Mouse (Mus musculus) layer of hippocampus, adult 11-12 months (tissue): ENCODE measurements at regions not wholly inside any gene's neighbourhood (a gene's known extent, or its start where the extent isn't known, plus 50 kb on each side); places are given as distances from the start of the nearest gene placed in this dataset.
A peak's percentile ranks its signal among the peaks of the same experiment; 100 is the strongest.
"Not testable (repeated sequence)": the region's sequence is repeated elsewhere in the genome, so short reads cannot be mapped to it uniquely, and the experiment has no call there.

Experiments used
- DNase-seq: peaks from one replicate; pipeline ENCODE4 v3.0.0; 2022; ENCODE audit warnings: low spot score

DNA sequence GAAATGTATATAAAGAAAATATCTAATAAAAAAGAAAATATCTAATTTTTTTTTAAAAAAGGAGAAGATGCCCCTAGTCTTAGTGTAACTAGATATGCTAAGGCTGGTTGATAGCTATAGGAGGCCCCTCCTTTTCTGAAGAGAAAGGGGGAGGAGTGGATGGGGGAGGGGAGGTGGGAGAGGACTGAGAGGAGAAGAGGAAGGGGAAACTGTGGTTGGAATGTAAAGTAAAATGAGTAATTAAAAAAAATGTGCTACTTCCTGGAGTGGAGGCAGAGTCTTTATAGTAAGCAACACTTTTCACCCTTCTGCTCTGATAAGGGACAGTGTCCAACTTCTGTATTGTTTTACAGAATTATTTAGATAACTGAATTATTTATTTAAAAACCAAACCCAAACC lies 513.6 kb upstream of the Fam160b2 start:
- no peak for DNase-seq

DNA sequence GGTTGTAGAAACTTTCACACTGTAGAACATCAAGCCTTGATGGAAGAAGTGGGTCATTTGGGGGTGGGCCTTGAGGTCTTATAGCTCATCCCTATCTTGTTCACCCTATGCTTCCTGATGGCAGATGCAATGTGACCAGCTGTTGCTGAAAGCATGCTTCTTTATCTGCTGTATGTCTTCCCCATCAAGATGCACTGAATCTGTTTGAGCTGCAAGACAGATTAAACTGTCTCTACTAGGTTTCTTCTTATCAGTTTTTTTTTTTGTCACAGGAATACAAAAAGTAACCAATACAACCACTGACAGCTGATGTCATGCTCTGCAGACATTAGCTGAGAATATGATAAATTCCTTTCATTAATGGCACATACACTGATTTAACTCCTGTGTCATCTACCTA lies 505.0 kb upstream of the Fam160b2 start:
- no peak for DNase-seq

GRCm38 (mm10) chr14:71103955-71104354 lies 504.3 kb upstream of the Fam160b2 start:
- no peak for DNase-seq

DNA sequence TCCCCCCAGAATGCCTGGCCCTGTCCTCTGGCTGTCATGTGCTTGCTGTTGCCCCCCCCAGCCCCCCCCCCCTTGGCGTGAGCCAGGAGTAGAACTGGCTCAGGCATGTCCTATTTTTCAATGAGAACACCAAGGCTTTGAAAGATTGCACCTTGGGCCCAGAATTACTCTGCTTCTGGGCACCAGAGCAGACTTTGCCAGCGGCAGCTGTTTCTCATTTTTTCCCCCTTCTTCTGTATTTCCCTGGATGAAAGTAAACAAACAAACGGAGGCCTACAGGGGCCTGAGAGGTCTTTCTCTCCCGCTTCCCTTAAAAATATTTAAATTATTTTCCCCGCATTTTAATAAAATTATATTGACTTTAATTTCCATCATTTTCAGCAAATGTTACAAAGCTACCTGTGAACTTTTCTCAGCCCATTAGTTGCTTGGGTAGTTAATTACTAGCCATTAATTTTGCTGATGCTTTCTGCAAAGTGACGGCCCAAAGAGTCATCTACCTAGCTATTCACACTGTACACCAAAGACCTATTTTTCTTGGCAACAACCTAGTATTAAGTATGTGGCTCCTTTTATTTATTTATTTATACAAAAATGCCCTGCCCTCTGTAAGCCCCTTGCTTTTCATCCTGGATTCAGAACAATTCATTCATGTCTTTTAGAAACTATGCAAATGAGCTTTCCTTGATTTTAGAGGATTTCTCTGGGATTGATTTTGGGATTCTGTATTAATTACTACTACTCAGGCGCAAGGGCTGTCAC lies 496.2 kb upstream of the Fam160b2 start:
- DNase-seq, result no peak

DNA sequence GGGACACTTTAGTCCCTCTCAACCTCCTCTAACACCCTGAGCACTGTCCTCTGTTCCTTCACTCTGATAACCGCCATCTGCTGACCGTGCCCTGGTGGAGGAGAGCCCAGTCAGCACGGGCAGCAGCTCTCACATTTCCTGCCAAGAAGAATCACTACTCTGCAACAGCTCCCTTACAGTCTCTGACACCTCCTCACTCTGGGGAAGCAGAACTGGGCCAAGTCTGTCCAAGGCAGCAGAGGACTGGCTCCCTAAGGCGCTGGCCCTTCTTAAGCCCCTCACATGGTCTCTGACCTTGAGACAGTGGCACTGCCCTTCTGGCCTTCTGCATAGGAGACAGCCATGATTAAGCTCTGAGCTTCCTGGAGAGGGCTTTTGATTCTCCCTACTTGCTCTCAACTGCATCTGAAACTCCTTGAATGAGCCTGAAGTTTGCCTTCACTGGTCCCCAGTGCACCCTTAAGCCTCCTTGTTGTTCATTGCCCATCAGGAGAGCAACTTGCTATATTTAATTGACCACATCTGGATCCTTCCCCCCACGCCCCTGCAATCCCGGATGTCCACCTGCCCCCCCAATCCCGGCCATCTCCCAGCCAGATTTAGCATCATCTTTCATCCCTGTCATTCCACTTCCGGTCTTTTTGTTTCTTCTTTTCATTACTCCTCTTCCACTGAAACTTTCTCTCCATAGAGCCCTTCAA lies 493.1 kb upstream of the Fam160b2 start:
- no peak for DNase-seq

GRCm38 (mm10) chr14:71085721-71086120 lies 486.1 kb upstream of the Fam160b2 start:
- DNase-seq, result no peak

- DNase-seq, result no peak
These were observed 482.7 kb upstream of the Fam160b2 start for GRCm38 (mm10) chr14:71082327-71082726.

GRCm38 (mm10) chr14:71075671-71076070 lies 476.0 kb upstream of the Fam160b2 start:
- no peak for DNase-seq

- no peak for DNase-seq
These were observed 474.4 kb upstream of the Fam160b2 start for GRCm38 (mm10) chr14:71074019-71074418.

- no peak for DNase-seq
These were observed 466.0 kb upstream of the Fam160b2 start for GRCm38 (mm10) chr14:71065669-71066068.

GRCm38 (mm10) chr14:71056601-71057000 lies 457.0 kb upstream of the Fam160b2 start:
- DNase-seq, result no peak

DNA sequence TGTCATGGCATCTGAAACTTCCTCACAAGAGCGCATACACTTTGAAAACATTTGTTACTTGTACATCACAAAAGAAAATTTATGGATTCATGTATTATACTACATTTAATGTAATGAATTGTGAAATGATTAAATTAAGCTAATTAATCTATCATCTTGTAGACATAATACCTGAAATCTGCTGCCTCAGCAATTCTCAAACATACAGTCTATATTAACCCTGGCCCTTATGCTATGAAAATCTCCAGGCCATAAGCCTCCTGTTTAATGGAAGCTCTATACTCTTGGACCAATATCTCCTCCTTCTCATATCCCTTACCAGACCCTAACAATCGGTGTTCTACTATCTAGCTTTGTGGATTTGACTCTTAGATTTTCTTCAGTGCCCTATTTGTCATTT lies 455.8 kb upstream of the Fam160b2 start:
- no peak for DNase-seq

DNA sequence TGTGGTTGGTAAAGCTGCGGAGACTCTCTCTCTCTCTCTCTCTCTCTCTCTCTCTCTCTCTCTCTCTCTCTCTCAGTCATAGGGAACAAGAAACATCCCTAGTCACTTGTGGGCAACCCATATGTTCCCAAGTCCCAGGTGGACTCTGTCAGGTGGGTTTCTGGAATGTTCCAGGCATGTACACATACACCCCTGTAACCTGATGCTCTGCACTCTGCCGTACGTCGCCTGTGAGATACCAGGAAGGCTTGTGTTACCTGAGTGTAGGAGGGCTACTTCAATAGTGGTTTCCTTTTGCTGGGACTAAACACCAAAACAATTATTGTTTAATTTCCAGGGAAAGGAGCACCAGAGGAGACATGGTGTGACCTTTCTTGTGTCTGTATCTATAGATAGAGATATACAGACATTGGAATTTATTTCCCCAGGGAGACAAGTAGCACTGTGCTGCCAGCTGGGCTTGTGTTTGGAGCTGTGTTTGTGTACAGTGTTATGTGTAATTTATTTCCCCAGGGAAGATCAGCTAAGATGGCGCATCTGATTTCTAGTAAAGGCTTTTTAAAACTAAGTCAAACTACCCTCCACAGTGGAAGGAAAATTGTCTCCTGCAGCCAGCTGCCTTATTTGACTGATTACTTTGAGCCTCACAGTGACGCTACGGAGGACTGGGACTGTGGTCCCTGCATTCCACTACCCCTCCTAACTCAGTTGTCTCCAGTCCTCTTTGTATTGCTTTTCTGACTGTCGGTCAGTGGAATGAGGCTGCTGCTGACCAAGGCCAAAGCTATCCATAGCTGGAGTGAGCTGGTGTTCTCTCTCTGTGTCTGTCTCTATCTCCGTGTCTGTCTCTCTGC lies 454.4 kb upstream of the Fam160b2 start:
- DNase-seq, result no peak

DNA sequence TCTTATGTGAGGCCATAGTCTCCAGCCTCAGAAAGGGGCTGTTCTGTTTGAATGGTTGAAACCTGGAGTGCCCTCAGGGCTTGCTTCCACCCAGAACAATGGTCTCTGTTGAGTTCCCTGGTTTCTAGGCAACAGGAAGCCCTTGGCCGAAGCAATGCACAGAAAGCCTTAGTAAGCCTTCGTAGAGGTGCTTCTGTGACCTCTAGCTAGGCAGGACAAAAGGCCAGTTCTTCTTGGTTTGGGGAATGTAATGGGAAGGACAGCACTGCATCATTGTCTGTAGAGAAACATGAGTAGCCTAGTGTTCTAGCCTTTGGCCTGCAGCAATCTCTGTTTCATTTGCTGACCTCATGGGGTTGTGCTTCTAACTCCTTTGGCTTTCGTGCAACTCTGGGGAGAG lies 447.5 kb upstream of the Fam160b2 start:
- peak; percentile 55 for DNase-seq

GRCm38 (mm10) chr14:71043879-71044770 lies 444.5 kb upstream of the Fam160b2 start:
- DNase-seq, result not testable (repeated sequence)

- DNase-seq, result no peak
These were observed 437.0 kb upstream of the Fam160b2 start for GRCm38 (mm10) chr14:71036620-71037019.

DNA sequence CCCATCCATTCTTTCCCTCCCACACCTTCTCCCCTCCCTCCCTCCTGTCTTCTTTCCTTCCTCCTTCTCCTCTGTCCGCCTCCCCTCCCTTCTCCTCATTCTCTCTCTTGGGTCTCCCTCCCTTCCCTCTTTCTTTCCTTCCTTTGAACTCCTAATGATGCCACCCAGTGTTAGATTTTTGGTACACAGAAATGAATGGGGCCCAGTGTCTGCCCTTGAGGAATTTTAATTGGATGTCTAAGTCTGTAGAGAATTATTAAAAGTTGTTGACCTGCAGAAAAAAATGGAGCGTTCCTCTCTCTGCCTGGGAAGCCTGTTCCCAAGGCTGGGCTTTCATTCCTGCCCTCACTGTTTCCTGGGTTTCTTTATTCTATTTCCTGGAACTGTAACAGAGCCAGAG lies 434.0 kb upstream of the Fam160b2 start:
- DNase-seq, result no peak

DNA sequence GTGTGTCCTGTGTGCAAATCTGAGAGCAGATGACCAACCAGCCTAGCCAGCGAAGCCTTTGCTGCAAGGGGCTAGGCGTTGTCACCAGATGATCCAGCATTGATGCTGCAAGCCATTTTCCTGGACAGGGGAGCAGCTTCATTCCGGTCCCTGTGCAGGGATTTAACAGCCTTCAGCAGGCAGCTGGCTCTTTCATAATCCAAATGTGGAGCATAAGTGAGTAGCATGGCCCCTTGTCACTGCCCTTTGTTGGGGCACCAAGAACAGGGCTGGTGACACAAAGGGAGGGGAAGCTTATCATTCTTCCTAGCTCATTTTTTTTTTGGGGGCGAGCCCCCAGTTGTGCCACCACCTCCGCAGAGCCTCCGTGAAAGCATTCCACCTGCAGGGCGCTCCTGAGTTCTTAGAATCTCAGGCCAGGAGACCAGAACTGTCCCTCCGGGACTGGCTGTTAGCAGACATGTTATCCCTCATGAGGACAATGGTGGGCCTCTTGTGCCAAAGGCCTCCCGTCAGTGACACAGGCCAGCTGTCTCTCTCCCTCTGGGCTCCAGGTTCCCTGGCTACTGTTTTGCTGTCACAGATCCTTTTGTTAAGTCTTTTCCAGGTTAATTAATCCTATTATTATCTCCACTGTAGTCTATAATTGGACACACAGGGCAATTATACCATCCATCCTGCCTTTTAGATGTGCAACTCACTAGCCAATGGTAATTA lies 430.7 kb upstream of the Fam160b2 start:
- DNase-seq, result no peak
